Mouse (Mus musculus): ENCODE data around the gene Focad. TPM values are rescaled to one million over a fixed set of nuclear protein-coding genes. Genes with fewer than 3 reads are reported as not detected.

The Focad gene
- 27.6 and 28.6 TPM in 2 replicates for total RNA-seq (2021)
- long read RNA-seq, experiment 1, full-length matches to known transcripts = 3 of 22 reads
- long read RNA-seq, experiment 1, partial matches to known transcripts = 15 of 22 reads
- long read RNA-seq, experiment 1, other reads (novel, unspliced or antisense) = 4 of 22 reads
- long read RNA-seq, experiment 2, full-length matches to known transcripts = 4 of 20 reads
- long read RNA-seq, experiment 2, partial matches to known transcripts = 12 of 20 reads
- long read RNA-seq, experiment 2, other reads (novel, unspliced or antisense) = 4 of 20 reads

DNA sequence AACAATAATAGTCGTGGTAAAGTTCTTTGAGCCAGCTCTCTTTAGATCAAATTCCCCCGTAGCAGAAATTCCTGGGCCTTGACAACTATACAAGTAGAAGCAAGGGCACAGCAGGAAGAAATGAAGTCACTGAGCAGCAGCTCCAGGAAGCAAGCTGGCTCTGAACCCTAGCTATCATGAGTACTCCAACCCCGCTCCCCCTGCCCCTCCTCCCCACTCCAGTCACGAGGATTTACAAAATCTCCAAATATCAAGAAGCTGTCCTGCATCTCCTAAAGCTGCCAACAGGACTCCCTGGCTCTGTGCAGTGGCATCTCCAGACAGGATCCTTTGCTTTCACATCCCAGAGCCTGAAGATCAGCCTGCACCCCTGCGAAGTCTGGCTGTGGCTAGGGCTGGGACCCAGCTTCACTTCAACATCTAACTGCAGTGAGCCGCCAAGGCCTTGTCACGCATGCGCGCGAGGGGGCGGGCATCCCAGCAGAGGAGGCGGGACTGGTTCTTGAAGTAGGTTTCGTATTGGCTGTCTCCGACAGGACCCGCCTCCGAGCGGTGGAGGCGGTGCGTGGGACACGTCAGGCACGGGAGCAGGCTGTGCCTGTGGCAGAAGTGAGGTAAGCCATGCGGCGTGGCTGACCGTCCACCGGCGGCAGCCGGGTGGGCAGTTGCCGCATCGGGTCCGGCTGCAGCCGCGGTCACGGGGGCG lies at the start of gene Focad:
Gene Focad, plus strand, starts transcription at position 568 of the 706 bp plus-strand sequence.
- DNase-seq = peak; percentile 99

DNA sequence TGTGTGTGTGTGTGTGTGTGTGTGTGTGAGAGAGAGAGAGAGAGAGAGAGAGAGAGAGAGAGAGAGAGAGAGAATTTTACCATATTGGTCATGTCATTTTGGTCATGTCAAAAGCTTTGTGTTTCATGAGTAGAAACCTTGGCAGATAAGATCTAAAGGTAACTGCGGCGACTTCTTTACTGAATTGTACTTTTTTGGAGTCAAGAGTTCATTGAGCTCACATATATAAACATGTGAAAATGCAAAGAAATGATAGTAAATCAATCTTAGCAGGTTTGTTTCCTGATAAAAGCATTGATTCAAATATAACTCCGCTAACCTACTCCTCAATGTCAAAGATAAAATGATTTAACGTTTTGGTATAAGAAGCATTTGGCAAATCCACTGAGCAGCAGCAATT lies 49.3 kb upstream of the Focad start:
- no peak for DNase-seq

DNA sequence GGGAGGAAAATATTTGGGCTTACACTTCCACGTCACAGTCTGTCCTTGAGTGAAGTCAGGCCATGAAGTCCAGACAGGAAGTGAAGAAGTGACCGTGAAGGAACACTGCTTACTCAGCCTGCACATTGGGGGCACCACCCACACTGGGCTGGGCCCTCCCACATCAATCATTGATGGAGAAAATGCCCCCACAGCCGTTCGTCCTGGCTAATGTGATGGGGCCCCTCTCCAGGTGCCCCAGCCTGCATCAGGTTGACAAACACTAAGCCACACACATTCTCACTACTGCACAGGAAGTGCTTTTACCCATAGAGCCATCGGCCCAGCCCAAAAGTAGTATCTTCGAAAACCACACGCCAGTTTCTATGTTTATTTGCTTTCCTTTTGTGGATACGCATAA lies 48.1 kb upstream of the Focad start:
- no peak for DNase-seq

GRCm38 (mm10) chr4:88075388-88075787 lies 19.0 kb upstream of the Focad start:
- no peak for DNase-seq

DNA sequence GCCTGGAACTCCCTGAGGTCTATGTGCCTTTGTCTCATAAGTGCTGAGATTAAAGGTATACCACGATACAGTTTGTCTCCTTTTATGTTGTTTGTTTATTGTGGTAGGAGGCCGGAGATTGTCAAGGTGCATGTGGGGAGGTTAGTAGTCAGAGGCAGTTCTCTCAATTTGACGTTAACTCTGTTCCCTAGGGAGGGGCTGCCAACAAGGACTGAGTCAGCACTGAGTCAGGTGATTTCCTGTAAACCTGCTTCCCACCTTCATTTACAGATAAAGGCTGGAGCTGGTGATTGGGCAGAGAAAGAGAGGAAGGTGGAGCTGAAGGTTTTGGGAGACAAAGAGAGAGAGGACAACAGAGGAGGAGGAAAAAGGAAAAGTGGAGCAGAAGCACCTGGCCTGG lies 15.4 kb upstream of the Focad start:
- DNase-seq = no peak

DNA sequence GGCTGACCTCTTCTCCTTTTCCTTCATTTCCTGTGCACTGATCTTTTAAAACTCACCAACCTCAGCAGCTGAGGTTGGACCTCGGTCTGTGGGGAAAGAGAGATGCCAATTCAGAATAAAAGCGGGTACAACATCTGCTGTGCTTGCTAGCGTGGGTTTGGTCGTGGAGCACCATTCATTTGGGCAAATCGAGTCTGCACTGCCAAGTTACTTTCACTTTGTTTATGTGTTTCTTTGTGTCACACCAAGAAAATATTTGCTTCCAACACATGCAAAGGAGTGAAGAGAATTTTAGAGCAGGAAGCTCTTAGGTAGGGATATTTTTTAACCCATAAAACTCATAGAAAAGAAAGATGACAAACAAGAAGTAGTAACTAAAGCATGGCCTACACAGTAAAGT lies 13.0 kb upstream of the Focad start:
- no peak for DNase-seq

DNA sequence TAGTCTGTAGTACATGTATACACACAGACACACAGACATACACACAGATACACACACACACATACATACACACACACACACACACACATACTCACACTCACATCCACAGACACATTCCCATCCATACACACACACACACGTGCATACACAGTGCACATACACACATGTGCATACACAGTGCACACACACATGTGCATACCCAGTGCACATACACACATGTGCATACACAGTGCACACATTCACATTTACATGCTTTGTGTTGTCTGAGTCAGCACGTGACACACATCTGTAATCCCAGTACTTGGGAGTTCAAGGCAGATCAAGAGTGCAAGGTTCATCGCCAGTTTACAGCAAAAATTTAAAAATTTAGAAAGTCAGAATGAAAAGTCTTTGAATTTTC lies 12.5 kb upstream of the Focad start:
- no peak for DNase-seq

- no peak for DNase-seq
Observed at GRCm38 (mm10) chr4:88082381-88082780, 12.0 kb upstream of the Focad start.

GRCm38 (mm10) chr4:88083781-88084180 lies 10.6 kb upstream of the Focad start:
- DNase-seq = no peak

GRCm38 (mm10) chr4:88090316-88090715 lies 4.1 kb upstream of the Focad start:
- DNase-seq = no peak

DNA sequence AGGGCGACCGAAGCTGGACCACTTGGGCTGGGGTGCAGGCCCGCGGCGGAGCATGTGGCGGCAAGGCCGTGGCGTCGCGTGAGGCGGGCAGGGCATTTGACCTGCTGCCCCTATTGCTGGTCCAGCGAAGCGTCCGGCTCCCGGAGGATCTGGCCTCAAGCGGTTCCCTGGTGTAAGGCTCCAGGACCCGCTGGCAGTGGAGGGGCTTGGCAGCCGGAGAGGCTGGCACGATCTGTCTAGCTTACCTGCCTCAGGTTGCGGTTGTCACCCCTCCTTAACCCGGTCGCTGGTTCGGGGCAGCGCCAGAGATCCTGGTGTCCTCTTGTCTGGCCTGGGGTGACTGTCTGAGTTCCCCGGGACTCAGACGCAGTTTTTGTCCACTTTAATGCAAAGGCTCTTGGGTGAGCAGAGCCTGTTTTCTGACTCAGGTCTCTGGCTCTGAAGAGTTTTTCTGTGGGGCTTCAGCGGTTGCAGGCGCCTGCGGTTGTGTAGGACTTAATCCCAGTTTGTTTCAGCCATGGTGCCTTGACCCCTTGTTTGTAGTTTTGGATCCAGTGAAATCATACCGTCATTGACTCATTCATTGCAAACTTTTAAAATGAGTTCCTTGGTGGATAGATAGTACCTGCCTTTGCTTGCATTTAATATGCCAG lies 465 bp downstream of the Focad start:
- no peak for DNase-seq

DNA sequence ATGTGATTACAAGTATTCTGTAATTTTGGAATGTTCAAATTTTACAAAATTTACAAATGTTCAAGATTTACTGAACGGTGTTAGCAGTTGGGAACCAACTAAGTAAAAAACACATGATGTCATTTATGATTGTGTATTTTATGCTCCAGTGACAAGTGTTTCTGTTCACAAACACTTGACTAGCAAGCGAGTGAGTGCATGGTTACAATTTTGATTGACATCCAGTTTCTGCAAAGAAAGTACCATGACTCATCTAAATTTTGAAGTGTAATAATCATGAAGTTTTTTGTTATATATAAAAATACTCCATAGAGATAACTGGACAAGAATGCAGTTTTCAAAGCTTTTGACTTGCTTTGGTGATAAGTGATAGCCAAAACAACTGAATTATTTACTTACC lies 1.3 kb downstream of the Focad start:
- DNase-seq = no peak

- no peak for DNase-seq
Observed at GRCm38 (mm10) chr4:88108585-88108984, 14.2 kb downstream of the Focad start.

- DNase-seq = no peak
Observed at GRCm38 (mm10) chr4:88117331-88117730, 22.9 kb downstream of the Focad start.

DNA sequence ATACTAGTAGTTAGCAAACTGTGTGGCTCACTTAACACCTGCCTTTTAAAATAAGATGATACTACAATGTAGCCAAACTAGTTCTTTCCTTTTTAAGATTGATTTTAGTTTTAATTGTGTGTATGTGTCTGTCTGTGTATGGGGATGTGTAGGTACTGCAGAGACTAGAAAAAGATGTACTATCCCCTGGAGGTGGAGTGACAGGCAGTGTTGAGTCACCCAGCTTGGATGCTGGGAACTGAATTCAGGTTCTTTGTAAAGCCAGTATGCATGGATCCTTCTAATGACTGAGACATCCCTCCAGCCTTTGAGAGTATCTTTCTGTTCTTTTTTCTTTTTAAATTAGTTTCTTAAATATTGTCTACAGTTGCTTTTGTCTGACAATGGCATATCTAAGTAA lies 23.5 kb downstream of the Focad start:
- no peak for DNase-seq

- no peak for DNase-seq
Observed at GRCm38 (mm10) chr4:88118750-88119395, 24.4 kb downstream of the Focad start.

DNA sequence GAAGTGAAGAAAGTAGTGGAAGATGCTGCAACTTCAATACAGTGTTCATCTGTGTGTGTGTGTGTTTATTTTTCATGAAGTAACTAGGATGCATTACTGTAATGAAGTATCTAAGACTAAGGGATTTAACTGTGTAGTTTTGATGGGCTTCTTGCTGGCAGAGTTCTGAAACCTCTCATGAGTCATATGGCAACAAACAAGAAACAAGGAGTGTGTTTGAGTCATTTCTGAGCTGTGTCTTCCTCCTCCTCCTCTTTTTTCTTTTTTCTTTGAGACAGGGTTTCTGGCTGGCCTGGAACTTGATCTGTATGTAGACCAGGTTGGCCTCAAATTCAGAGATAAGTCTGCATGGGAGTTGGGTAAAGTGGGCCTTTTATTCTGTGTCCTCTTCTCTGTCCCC lies 25.7 kb downstream of the Focad start:
- DNase-seq = no peak

DNA sequence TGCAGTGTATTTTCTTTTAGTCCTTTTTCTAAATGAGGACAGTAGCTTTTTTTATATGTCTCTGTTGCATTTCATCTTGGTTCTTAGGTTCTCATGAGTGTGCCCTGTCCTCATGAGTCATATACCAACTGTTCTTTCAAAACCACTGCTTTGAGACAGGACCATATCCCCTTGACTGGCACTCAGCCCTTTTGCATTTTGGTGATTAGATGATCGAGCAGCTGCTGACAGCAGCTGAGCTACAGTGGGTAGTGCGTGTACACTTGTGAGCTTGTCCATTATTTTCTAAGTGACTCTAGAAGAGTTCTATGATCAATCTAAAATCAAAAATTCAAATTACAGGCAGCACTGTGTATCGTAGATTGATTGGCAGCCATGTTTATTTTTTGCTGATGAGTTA lies 28.0 kb downstream of the Focad start:
- no peak for DNase-seq

- DNase-seq = no peak
Observed at GRCm38 (mm10) chr4:88135936-88136335, 41.5 kb downstream of the Focad start.

GRCm38 (mm10) chr4:88136528-88136927 lies 42.1 kb downstream of the Focad start:
- DNase-seq = no peak

GRCm38 (mm10) chr4:88138366-88138917 lies 44.0 kb downstream of the Focad start:
- no peak for DNase-seq

DNA sequence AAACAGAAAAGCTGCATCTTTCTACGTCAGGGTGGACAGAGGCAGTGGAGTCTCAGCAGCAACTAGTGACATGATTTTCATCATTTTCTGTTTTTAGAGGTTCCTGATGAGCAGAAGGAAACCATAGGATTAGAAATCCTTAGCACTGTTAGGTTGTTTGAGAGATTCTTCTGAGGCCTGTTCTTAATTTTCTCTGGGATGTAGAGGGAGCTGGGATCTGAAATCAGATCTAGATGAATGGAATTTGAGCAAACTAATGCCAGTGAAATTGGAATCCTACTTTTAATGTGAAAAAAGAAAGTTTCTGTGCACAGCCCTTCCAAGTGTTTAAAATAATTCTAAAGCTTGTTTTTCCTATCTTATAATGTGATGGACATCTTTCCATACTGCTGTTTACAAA lies 55.0 kb downstream of the Focad start:
- no peak for DNase-seq
